Mouse (Mus musculus): ENCODE results near the gene Rab44. TPM values are rescaled to one million over a fixed set of nuclear protein-coding genes. Genes with fewer than 3 reads are reported as not detected.

Rab44 gene
- polyA plus RNA-seq, 1 experiment from 2014 or later = not detected

DNA sequence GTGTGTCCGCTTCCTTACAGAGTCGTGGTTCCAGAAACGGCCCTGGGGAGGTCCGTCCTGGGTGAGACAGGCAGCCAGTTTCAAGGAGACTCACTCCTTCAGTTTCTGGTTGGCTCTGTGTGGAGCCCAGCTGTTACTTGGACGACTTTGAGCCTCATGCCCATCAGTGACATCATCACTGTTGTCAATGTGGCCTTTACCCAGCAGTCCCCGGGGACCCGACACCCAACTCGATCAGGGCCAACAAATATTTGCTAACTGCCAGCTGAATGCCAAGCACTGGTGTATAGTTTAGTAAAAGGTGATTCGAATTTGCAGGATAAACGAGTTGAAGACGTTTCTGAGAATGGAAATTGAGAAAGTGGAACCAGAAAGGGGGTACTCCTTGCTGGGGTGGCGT is 2.1 kb downstream of the Rab44 start:
- no peak overlapping the region for H3K4me2 ChIP-seq

DNA sequence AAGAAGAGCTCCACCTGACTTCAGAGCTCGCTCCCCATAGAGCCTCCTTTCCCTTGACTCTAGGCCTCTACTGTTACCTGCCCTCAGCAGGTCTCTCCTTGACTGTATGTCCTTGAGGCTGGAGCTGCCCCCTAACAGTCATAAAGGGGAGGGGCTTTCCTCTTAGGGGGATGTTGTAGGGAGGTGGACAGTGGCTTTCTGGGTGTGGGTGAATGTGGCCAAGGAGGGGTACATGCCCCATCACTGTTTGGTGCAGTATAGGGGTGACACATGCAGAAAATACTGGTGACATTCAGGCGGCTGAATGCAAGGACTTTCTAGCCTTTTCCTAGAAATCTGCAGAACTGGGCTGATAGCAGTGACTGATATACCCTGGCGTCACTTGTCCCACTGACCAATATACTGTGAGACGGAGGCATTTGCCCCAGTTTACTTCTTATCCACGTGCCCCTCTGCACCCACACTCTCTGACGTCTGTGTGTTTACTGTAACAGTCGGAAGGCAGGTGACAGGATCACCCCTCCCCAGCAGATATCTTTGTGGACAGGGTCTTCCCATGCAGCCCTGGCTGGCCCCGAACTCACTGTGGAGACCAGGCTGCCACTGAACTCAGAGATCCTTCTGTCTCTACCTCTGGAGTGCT is 3.2 kb downstream of the Rab44 start:
- no peak for ATAC-seq (replicated peaks)
- Histone ChIP-seq H3K4me3 (no peak overlapping the region), H3K9ac (no peak overlapping the region), H3K4me2 (no peak overlapping the region), H3K9me3 (no peaks in the 10 kb centered on the region), H3K4me1 (no peaks in the 10 kb centered on the region), H3K36me3 (replicated peaks) (no peaks in the 10 kb centered on the region), H3K27me3 (replicated peaks) (no peaks in the 10 kb centered on the region), H3K27ac (no peak overlapping the region)
- 79% methylated on average over 8 of the region's 8 CpGs for WGBS

More for the DNA sequence above, 2.1 kb downstream of the Rab44 start:
- WGBS = 71% methylated on average over 12 of the region's 12 CpGs
- no peak for ATAC-seq (replicated peaks)
- no peak overlapping the region for H3K4me3 ChIP-seq
- no peaks in the 10 kb centered on the region for H3K36me3 ChIP-seq (replicated peaks)
- no peaks in the 10 kb centered on the region for H3K4me1 ChIP-seq
- H3K9me3 ChIP-seq = no peaks in the 10 kb centered on the region
- H3K9ac ChIP-seq = no peak overlapping the region
- no peaks in the 10 kb centered on the region for H3K27me3 ChIP-seq (replicated peaks)
- no peak overlapping the region for H3K27ac ChIP-seq

DNA sequence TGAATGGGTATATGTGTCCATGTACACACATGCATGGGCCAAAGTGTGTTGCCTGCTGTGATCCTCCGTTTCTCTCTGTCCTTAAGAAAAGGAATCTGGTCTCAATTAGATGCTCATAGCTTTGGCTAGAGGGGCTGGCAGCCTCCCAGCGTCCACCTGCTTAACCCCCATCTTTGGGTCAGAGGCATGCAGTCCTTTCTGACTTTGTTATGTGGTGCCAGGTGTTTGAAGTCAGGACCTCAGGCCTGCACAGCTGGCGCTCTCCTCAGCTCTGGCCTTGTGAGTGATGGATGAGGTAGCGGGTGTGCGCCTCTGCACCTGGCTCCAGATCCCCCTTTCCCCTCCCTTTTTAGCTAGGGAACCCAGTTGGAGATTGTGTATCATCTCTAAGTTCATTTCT is 4.1 kb downstream of the Rab44 start:
- Histone ChIP-seq H3K27ac (no peak overlapping the region), H3K4me3 (no peak overlapping the region), H3K27me3 (replicated peaks) (no peaks in the 10 kb centered on the region), H3K9ac (no peak overlapping the region), H3K36me3 (replicated peaks) (no peaks in the 10 kb centered on the region), H3K9me3 (no peaks in the 10 kb centered on the region), H3K4me2 (no peak overlapping the region), H3K4me1 (no peaks in the 10 kb centered on the region)
- ATAC-seq (replicated peaks) = no peak
- 70% methylated on average over 5 of the region's 5 CpGs for WGBS

DNA sequence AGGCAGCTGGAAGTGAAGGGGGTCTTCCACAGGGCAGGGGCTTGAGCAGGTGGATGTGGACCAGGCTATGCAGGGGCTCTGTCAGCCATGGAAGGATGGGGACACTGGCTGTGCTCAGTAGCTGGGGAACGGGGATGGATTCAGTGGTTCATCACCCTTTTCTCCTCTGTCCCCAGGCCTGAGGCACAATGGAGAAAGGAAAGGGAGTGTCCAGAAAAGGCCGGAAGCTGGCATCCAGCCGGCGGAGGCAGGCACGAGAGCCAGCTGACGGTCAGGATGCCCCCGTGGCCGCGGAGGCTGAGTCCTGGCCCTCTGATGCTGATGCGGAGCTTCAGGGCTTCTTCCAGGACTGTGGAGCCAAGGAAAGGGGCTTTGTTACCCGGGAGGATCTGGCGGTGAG is 6.7 kb downstream of the Rab44 start:
- no peak overlapping the region for H3K4me2 ChIP-seq
- ATAC-seq (replicated peaks) = no peak
- H3K4me1 ChIP-seq = no peaks in the 10 kb centered on the region
- 59% methylated on average over 12 of the region's 12 CpGs for WGBS
- no peak overlapping the region for H3K4me3 ChIP-seq
- H3K9ac ChIP-seq = no peak overlapping the region
- no peaks in the 10 kb centered on the region for H3K27me3 ChIP-seq (replicated peaks)
- H3K9me3 ChIP-seq = no peaks in the 10 kb centered on the region
- H3K36me3 ChIP-seq (replicated peaks) = no peaks in the 10 kb centered on the region
- no peak overlapping the region for H3K27ac ChIP-seq

DNA sequence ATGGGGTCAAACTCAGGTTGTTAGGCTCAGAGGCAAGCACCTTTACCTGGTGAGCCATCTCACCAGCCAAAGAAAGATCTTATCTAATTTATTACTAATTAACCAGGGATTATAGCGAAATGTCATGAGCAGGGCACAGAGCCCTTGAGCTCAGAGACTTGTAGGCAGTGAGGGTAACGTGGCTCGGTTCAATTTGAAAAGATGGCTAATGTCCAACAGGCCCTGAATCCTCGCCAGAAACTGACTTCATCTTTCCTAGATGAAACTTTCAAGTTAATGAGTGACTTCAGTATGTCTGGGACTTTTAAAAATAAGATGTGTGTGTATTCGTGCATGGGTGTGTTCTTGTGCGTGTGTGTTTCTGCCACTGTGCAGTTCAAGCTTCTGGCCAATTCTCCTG is 8.9 kb downstream of the Rab44 start:
- H3K27me3 ChIP-seq (replicated peaks) = no peaks in the 10 kb centered on the region
- WGBS = 69% methylated on average over 6 of the region's 6 CpGs
- no peak overlapping the region for H3K27ac ChIP-seq
- H3K9ac ChIP-seq = no peak overlapping the region
- H3K4me1 ChIP-seq = no peaks in the 10 kb centered on the region
- no peaks in the 10 kb centered on the region for H3K36me3 ChIP-seq (replicated peaks)
- no peak for ATAC-seq (replicated peaks)
- H3K9me3 ChIP-seq = no peaks in the 10 kb centered on the region
- H3K4me2 ChIP-seq = no peak overlapping the region
- H3K4me3 ChIP-seq = no peak overlapping the region

DNA sequence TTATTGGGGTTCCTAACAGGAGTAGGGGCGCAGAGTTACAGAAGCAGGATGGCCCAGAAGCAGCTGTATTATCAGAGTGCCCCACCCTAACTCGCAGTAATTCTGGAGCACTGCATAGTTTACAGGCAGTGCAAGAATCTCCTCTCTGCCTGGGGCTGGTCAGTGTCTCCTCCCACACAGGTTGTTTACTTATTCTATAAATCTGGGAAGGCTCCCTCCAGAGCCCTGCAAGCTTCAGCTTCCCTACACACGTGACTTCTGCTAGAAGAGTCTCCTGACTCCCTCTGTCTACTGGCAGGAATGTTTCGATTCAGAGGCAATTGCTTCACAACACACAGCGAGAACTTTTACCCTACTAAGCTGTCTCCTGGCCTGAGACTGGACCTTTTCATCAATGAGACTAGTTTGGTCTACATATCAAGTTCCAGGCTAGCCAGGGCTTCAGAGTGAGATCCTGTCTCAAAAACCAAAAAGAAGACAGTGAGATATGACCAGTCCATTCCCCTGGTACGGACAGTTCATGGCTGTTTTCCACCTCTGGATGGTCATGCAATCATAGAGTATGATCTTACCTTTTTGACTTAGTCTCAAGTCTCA is 9.7 kb downstream of the Rab44 start:
- H3K4me1 ChIP-seq = no peaks in the 10 kb centered on the region
- H3K4me3 ChIP-seq = no peak overlapping the region
- H3K27ac ChIP-seq = no peak overlapping the region
- WGBS = 75% methylated on average over 6 of the region's 6 CpGs
- no peaks in the 10 kb centered on the region for H3K27me3 ChIP-seq (replicated peaks)
- H3K36me3 ChIP-seq (replicated peaks) = no peaks in the 10 kb centered on the region
- no peak for ATAC-seq (replicated peaks)
- no peak overlapping the region for H3K9ac ChIP-seq
- no peaks in the 10 kb centered on the region for H3K9me3 ChIP-seq
- H3K4me2 ChIP-seq = no peak overlapping the region

DNA sequence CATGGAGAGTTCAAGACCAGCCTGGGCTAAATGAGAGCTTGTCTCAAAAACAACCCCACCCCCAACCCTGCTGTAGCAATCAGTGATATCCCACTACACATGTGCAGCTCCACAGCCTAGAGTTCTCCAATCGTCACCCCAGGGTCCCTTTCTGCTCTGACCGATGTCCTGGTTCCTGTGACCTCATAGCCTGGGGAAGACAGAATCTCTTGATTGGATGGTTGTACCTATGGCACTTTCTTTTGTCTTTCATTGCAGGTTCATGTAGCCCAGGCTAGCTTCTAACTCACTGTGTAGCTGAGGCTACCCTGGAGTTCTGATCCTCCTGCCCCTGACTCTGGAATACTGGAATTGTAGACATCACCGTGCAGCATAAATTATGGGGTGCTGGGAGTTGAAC is 12.6 kb downstream of the Rab44 start:
- H3K27ac ChIP-seq = no peak overlapping the region
- H3K4me3 ChIP-seq = no peak overlapping the region
- no peak overlapping the region for H3K9ac ChIP-seq
- H3K36me3 ChIP-seq (replicated peaks) = no peaks in the 10 kb centered on the region
- no peaks in the 10 kb centered on the region for H3K4me1 ChIP-seq
- H3K27me3 ChIP-seq (replicated peaks) = no peaks in the 10 kb centered on the region
- WGBS = 90% methylated on average over 3 of the region's 3 CpGs
- no peak for ATAC-seq (replicated peaks)
- H3K4me2 ChIP-seq = no peak overlapping the region
- no peaks in the 10 kb centered on the region for H3K9me3 ChIP-seq

DNA sequence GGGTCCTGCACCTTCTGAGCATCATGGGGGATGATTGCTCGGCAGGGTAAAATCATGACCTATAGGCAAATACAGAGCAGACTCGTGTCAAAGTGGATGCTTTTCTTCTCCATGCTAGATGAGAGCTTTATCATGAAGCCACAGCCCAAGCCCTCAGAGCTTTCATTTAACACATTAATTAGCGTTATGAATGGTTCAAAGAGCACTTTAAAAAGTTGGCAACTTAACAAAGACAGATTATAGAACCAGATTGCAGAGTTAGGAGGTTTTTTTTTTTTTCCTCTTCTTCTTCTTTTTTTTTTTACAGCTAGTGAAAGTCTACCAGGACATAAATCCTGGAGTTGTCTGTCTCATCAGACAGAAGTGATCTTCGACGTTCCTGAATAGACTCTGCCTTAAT is 15.4 kb downstream of the Rab44 start:
- no peaks in the 10 kb centered on the region for H3K27me3 ChIP-seq (replicated peaks)
- H3K4me1 ChIP-seq = no peaks in the 10 kb centered on the region
- no peaks in the 10 kb centered on the region for H3K9me3 ChIP-seq
- H3K4me3 ChIP-seq = no peak overlapping the region
- no peak overlapping the region for H3K27ac ChIP-seq
- no peak overlapping the region for H3K4me2 ChIP-seq
- H3K36me3 ChIP-seq (replicated peaks) = no peaks in the 10 kb centered on the region
- WGBS = 60% methylated on average over 5 of the region's 5 CpGs
- no peak overlapping the region for H3K9ac ChIP-seq
- no peak for ATAC-seq (replicated peaks)

DNA sequence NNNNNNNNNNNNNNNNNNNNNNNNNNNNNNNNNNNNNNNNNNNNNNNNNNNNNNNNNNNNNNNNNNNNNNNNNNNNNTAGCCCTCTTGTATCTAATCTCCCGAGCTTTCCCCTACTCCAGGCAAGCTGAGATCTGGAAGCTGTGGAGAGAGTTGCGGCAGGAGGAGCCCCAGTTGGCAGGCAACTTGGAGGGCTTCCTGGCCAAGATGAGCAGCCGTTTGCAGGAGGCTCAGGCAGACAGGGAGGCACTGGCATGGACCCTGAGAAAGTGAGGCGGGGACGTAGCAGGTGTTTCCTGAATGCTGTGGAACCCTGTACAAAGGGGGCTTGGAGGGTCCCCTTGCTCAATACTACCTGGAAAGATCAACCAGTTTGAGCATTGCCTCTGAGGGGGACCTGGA is 21.1 kb downstream of the Rab44 start:
- 62% methylated on average over 5 of the region's 5 CpGs for WGBS
- H3K4me1 ChIP-seq = no peaks in the 10 kb centered on the region

DNA sequence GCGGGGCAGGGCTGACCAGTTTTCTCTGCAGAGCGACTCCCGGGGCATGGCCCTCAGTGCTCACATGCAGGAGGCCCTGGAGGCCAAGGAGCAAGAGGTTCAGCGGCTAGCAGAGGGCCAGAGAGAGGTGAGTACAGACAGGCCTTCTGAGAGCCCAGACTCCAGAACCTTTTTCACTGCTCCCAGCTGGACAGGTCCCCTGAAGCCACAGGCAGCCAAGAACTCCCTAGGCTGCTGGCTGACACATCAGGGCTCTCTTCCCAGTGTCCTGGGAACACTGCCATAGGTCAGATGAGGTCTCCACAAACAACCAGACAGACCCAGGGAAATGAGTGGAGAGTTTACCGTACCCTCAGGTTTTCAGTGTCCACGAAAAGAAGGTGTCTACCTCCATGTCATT is 22.3 kb downstream of the Rab44 start:
- ATAC-seq (replicated peaks) = no peak
- Histone ChIP-seq H3K4me1 (no peaks in the 10 kb centered on the region), H3K27ac (no peak overlapping the region), H3K9me3 (no peaks in the 10 kb centered on the region), H3K9ac (no peak overlapping the region), H3K4me3 (no peak overlapping the region), H3K4me2 (no peak overlapping the region), H3K27me3 (replicated peaks) (no peaks in the 10 kb centered on the region), H3K36me3 (replicated peaks) (no peaks in the 10 kb centered on the region)
- WGBS = 75% methylated on average over 6 of the region's 6 CpGs

More for the DNA sequence above, 21.1 kb downstream of the Rab44 start:
- no peaks in the 10 kb centered on the region for H3K27me3 ChIP-seq (replicated peaks)
- no peak overlapping the region for H3K27ac ChIP-seq
- H3K9me3 ChIP-seq = no peaks in the 10 kb centered on the region
- H3K9ac ChIP-seq = no peak overlapping the region
- ATAC-seq (replicated peaks) = no peak
- H3K4me3 ChIP-seq = no peak overlapping the region
- H3K36me3 ChIP-seq (replicated peaks) = no peaks in the 10 kb centered on the region
- no peak overlapping the region for H3K4me2 ChIP-seq

DNA sequence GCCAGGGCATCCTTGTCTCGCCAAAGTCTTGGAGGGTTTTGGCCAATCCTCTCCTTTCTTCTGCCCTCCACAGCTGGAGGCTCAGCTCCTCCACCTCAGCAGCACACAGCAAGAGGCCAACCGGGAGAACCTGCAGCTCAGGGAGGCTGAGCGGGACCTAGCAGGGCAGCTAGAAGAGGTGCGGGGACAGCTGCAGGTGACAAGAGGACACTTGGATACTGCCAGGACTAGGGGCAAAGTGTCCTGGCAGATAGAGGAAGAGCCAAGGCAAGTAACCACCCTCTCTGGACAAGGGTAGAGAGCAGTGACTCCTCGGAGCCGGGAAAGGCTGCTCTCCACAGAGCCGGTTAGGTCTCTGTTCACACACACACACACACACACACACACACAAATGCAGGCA is 24.0 kb downstream of the Rab44 start:
- ATAC-seq (replicated peaks) = no peak

DNA sequence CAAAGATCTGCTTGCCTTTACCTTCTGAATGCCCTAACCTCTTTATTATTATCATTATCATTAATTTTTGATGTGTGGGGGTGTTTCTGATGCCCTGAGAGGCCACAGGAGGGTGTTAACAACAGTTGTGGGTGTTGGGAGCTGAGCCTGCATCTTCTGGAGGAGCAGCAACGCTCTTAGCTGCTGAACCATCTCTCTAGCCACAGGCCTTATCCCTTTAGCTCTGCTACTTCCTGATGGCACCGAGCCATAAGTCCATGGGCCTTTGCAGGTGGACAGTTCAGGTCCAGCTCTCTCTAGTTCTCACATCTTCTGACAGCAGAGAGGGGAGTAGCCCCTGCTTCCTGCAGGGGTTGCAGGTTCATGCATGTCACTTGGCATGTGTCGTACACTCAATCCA is 27.6 kb downstream of the Rab44 start:
- Histone ChIP-seq H3K36me3 (replicated peaks) (no peaks in the 10 kb centered on the region), H3K4me3 (no peak overlapping the region), H3K27ac (no peak overlapping the region), H3K4me1 (no peaks in the 10 kb centered on the region; the same call in 1 of the 2 replicates), H3K9ac (no peak overlapping the region), H3K9me3 (no peaks in the 10 kb centered on the region), H3K27me3 (replicated peaks) (no peaks in the 10 kb centered on the region), H3K4me2 (no peak overlapping the region)
- no peak for ATAC-seq (replicated peaks)
- WGBS = 91% methylated on average over 3 of the region's 3 CpGs

More for the DNA sequence above, 24.0 kb downstream of the Rab44 start:
- H3K9me3 ChIP-seq = no peaks in the 10 kb centered on the region
- 86% methylated on average over 7 of the region's 7 CpGs for WGBS
- H3K27ac ChIP-seq = no peak overlapping the region
- H3K4me3 ChIP-seq = no peak overlapping the region
- no peaks in the 10 kb centered on the region for H3K4me1 ChIP-seq
- H3K36me3 ChIP-seq (replicated peaks) = no peaks in the 10 kb centered on the region
- H3K27me3 ChIP-seq (replicated peaks) = no peaks in the 10 kb centered on the region
- H3K9ac ChIP-seq = no peak overlapping the region
- no peak overlapping the region for H3K4me2 ChIP-seq

DNA sequence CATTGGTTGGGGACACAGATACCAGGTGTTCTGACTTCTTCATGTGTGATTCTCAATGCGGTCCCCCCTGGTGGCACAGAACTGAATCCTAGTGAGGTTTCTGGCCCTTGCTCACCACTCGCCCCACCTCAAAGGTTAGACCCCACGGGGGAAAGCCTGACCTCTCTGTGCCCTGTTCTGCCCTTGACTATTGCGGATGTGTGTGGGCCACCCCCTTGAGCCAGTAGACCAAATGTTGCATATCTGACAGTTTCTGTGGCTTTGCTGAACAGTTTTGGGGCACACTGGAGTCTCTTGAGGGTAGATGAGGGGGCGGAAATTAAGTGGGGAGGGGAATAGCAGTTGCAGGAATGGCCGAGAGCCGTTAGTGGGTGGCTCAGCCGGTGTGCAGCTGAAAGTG is 29.3 kb downstream of the Rab44 start:
- no peaks in the 10 kb centered on the region for H3K36me3 ChIP-seq (replicated peaks)
- no peak for ATAC-seq (replicated peaks)
- H3K4me2 ChIP-seq = no peak overlapping the region
- no peak overlapping the region for H3K9ac ChIP-seq
- 84% methylated on average over 8 of the region's 8 CpGs for WGBS
- H3K27me3 ChIP-seq (replicated peaks) = no peaks in the 10 kb centered on the region
- no peak overlapping the region for H3K27ac ChIP-seq
- H3K4me3 ChIP-seq = no peak overlapping the region
- no peaks in the 10 kb centered on the region; the same call in 1 of the 2 replicates for H3K4me1 ChIP-seq
- no peaks in the 10 kb centered on the region for H3K9me3 ChIP-seq

All from midbrain, embryonic 15.5 days (tissue).